Mouse (Mus musculus) right cerebral cortex, postnatal 36 days (tissue): ENCODE measurements around the gene 1700013G24Rik.
A peak's percentile ranks its signal among the peaks of the same experiment; 100 is the strongest.

Source experiments
- DNase-seq, 2 experiments: peaks; one replicate each; pipeline ENCODE4 v3.0.0; 2022; ENCODE audit warnings: low spot score in 2 of 2, mixed read lengths in 1 of 2

The 1700013G24Rik gene

GRCm38 (mm10) chr4:137457292-137457691 lies 4.2 kb downstream of the 1700013G24Rik start:
- DNase-seq, result no peak

- DNase-seq, result no peak
Measured at GRCm38 (mm10) chr4:137458310-137458709, 5.2 kb downstream of the 1700013G24Rik start.

DNA sequence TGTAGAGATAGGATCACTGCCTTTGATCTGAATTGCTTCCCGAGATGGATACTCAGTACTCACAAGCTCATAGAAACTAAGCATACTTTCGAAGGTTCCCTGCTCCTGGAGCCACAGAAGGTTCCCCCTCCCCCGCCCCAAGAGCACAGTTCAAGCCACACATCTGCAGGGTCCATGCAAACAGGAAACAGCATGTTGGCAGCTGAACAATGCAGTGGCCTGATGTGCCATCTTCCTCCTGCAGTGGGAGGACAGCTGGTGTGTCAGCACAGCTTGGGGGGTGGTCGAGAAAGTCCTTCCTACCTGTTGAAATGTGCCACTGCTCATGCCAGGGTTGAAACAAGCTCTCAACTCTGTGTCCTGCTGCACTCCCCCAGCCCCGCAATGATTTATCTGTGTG lies 5.8 kb downstream of the 1700013G24Rik start:
- no peak for DNase-seq

GRCm38 (mm10) chr4:137460676-137461075 lies 7.6 kb downstream of the 1700013G24Rik start:
- DNase-seq, result no peak

DNA sequence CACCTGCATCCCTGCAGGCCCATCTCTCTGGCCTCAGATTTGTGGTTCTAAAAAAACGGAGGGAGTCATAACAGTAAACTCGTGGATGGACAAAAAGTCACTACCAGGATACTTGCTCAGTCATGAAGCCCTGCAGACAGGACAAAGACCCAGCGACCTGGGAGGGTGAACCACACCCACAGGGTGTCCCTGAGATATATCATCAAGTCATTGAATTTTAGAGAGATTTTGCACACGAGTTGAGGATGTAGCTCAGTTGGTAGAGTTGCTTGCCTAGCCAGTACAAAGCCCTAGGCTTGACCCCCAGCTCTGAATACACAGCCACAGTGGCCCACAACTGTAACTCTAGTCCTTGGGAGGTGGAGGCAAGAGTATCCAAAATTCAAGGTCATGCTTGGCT lies 8.1 kb downstream of the 1700013G24Rik start:
- no peak for DNase-seq

GRCm38 (mm10) chr4:137461981-137462690 lies 9.1 kb downstream of the 1700013G24Rik start:
- no peak for DNase-seq

DNA sequence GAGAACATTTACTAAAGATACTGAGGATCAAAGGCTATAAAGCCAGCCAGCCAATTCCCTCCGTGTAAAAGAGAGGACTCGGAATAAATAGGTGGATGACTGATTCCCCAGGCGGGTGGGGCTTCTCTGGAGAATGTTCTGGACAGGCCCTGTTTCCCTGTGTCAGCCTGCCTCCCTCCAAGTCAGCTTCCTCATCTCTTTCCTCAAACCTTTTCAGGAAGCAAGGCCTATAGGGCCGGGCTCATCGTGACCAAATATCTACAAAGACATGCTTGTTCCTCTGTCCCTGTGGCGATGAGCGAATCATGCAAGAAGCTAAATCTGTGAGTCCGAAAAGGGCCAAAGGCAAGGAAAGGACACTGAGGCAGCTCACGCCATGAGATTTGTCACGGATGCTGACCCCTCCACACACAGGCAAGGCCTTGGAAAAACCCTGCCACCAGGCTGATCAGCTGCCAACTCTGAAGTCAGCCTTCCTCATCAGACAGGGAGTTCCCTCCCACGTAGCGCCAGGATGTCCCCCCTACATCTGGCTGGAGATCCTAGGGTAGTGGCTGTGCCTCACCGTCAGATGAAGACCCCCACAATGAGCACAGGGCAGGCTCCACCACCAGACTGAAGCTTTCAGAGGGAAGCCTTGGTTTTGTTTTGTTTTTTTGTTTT lies 12.2 kb downstream of the 1700013G24Rik start:
- DNase-seq, result no peak

DNA sequence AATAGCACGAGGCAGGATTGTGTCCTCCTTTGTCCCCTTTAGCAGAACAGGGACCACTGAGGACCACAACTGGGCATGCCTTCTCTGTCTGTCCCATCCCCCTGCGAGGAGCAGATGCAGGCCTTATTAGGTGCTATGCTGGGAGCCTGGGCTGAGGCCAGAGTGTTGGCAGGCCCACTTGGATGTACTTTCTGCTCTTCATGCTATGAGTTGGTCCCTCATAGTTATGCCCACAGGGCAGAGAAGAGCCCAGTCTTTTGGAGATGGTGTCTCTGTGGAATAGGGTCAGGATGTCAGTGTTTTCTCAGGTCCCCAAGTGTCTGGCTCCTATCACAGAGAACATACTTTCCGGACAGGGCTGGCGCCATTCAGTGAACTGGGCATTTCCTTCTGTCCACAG lies 13.9 kb downstream of the 1700013G24Rik start:
- no peak for DNase-seq

GRCm38 (mm10) chr4:137467525-137467924 lies 14.4 kb downstream of the 1700013G24Rik start:
- no peak for DNase-seq

GRCm38 (mm10) chr4:137468260-137469080 lies 15.4 kb downstream of the 1700013G24Rik start, which contains the start of gene Hspg2:
Gene Hspg2, plus strand, starts transcription at chr4:137468769.
- DNase-seq, result peak; percentile 59 to 65

GRCm38 (mm10) chr4:137469081-137469844 lies 16.2 kb downstream of the 1700013G24Rik start:
- DNase-seq, result no peak

- no peak for DNase-seq
Measured at GRCm38 (mm10) chr4:137469845-137470692, 17.0 kb downstream of the 1700013G24Rik start.

GRCm38 (mm10) chr4:137470701-137471317 lies 17.7 kb downstream of the 1700013G24Rik start:
- no peak for DNase-seq

GRCm38 (mm10) chr4:137471326-137471725 lies 18.2 kb downstream of the 1700013G24Rik start:
- no peak for DNase-seq

- DNase-seq, result no peak
Measured at GRCm38 (mm10) chr4:137473240-137473639, 20.2 kb downstream of the 1700013G24Rik start.

GRCm38 (mm10) chr4:137473701-137474388 lies 20.8 kb downstream of the 1700013G24Rik start:
- no peak for DNase-seq

GRCm38 (mm10) chr4:137474694-137475093 lies 21.6 kb downstream of the 1700013G24Rik start:
- DNase-seq, result no peak

GRCm38 (mm10) chr4:137475271-137476050 lies 22.4 kb downstream of the 1700013G24Rik start:
- DNase-seq, result no peak
